Mouse (Mus musculus) embryonic fibroblast, embryonic 13.5 days (primary cell): ENCODE measurements around the gene Ssxb8.

Experiments used
- CTCF ChIP-seq: IDR thresholded peaks from 2 replicates; pipeline ENCODE4 v1.5.1; 2011; ENCODE audit warnings: mild to moderate bottlenecking, control low read depth, low read length, moderate library complexity, borderline replicate concordance; ENCODE audit not compliant: insufficient read depth
- POLR2A ChIP-seq: IDR thresholded peaks from 2 replicates; pipeline ENCODE4 v1.6.1; 2011; ENCODE audit warnings: low read depth, mild to moderate bottlenecking, control low read depth, low read length, moderate library complexity

DNA sequence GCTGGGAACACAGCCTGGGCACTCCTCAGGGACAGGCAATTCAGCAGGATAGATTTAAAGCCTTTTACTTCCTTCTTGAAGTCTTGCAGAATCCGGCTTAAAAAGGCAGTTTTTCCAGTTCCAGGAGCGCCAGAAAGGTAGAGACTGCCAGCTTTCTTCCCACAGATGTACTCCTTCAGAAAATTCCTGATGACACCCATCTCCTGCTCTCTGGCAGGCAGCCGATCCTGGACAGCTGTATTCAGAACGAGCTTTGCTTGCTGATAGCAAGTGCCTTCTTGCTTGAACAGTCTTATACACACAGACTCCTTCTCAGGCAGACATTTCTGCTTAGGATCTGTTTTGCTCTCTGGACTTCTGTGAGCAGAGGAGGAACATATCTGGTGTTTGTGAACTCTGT, 27.6 kb downstream of the Ssxb8 start:
- no peak for TF ChIP-seq CTCF
- no peak for TF ChIP-seq POLR2A
